Mouse (Mus musculus) inflammation-experienced regulatory T-cells, adult 6 months (primary cell): ENCODE results near the gene Usp18. TPM values are rescaled to one million over a fixed set of nuclear protein-coding genes. Genes with fewer than 3 reads are reported as not detected.

Experiments
- ATAC-seq: one replicate; pipeline ENCODE4 v1.8.0; 2017
- polyA plus RNA-seq, 3 experiments: library from polyadenylated mRNA; unstranded; fragments of 100-300 nt; shearing (Covaris generic); gene quantifications; one replicate each; pipeline ENCODE4 v1.2.1; 2017

Gene Usp18
- polyA plus RNA-seq, 3 experiments from 2014 or later: 33.2 to 83.1 (median 69.4) TPM

DNA sequence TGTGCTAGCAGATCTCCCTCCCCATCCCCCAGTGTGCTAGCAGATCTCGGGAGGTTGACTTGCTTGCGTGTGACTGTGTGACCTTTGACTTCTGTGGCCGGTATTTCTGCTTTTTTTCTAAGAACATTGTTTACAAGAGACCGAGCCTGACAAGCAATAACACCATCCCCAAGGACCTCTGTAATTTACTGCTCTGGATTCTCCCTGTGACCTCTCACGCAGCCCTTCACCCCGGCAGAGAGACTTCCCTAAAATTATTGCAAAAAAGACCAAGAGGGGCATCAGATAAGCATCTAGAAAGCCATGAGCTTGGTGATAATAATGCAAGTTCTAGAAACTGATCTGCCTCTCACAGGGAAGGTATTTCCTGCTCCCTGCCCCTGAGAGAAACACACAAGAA is 20.7 kb upstream of the Usp18 start:
- ATAC-seq: no peak

DNA sequence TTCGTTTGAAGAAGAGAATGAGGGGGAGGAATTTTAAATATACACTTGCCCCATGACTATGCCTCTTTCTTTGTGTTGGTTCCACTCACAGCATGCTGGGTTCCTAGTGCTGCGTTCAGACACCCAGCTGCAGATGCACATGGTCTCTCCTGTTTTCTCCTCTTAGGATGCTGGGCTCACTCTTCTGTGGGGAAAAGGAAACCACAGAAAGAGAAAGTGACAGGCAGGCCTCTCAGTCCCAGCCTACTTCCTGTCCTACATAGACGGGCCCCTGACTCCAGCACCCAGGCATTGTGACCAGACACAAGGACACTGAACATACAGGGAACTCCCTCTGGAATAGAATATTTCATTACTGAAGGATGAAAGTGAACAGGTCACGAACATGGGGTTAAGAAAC is 19.7 kb upstream of the Usp18 start:
- ATAC-seq: peak; percentile 76

DNA sequence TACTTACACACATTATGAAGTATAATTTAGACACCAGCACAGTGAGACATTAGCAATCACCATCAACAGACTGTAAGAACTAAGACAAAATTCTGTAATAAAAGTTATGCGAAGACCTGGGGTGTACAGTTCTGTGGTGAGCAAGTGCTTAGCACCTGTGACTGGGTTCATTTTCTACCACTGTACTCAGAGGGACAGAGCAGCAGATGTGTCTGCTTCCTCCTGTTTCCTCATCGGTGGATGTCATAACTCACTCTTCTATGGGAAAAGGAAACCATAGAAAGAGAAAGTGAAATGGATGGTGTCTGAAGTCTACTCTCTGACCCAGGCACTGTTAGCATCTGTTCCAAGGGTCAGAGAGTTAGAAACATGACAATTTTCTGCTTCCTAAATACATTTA is 19.0 kb upstream of the Usp18 start:
- peak; percentile 21 for ATAC-seq

DNA sequence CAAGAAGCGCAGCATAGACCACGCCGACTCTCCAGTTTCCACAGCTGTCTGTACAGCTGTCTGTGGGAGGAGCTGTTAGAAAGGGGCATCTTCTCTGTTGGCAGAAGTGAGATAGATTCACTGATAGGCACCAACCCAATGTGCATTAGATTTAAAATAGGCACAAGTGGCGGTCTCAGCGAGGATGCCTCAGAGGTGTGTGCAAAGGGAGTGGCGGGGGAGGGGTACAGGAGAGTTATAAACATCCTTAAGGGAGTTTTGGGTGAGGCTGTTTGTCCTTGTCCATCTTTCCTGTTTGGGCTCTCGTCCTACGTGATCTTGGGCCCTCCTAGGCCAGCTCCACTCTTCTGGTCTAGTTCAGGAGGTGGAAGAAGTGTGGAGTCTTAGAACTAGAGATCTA is 17.3 kb upstream of the Usp18 start:
- no peak for ATAC-seq

DNA sequence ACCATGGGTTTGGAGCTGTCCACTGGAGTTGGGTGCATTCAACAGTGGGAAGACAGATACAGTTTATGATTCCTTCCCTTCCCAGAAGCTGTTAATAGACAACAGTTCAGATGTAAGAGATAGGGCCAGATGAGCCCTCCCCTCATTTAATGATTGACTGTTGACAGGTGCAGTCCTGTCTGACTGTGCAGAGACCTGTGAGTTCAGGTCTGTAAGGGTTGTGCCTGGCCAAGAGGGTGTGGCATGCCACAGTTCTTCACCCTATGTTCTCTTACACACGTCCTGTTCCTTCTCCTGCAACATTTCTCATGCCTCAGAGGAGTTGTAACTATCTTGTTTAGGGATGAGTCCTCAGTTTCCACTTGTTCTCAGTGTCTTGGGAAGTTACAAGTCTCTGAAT is 13.1 kb upstream of the Usp18 start:
- no peak for ATAC-seq

DNA sequence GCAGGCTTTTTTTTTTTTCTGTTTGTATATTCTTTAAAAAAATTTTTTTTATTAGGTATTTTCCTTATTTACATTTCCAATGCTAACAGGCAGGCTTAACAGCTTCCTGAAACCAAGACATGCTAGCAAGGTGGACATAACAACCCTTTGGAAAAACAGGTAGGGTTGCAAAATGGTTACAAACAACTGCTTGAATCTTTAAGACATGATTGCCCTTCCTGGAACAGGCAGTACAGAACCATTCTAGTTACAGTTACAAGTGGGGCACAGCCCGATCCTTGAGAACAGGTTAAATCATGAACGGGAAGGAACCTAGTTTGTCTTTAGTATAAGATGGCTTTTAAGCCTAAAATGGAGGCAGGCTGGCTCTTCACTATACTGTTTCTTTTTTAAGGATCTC is 9.3 kb upstream of the Usp18 start:
- no peak for ATAC-seq

DNA sequence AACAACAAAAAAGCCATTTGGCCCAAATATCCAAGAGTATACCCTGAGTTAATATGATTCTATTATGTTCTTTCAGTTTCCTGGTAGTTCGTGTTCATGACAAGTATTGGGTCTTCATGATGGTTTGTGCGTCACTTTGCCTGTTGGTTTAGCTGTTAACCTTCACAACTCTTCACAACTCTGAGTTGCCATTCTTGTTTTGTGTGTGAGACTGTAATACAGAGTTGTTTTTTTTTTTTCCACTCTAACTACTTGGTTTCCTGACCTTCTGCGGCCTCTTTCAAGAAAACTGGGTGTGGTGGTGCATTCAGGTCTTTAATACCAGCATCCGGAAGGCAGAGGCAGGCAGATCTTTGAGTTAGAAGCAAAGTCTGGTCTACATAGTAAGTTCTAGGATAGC is 7.5 kb upstream of the Usp18 start:
- peak; percentile 26 for ATAC-seq

DNA sequence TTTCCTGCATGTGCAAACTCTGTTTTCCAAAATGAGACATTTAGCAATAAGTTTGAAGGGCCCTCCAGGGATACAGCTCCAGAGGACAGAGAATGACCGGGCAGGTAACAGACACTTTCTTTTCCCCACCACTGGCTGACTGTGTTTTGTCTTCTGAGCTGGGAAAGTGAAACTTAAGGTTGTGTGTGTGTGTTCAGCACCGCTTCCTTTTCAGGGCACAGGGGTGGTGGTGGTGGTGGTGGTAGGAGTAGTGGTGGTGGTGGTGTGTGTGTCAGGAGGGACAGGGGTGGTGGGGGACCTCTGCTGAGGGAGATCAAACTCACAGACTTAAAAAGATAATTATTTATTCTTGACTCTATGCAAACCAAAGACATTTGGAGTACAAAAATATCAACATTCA is 3.9 kb upstream of the Usp18 start:
- ATAC-seq: peak; percentile 27

DNA sequence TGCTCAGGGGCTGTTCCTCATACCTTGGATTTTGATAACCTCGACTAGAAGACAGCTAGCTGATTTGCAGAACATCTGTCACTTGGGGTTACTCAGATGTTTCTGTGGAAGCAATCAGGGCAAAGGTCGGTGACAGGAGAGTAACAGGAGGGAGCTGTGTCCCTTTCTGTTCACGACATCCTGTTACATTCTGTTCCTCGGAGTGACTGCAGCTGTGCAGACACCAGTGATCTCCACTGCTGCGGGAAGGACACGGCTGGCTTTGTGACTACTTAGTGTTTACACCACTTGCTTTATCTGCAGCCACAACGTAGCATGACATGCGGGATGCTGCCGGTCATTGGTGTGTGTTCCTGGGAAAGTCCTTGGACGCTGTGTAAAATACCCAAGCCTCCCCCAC is 2.5 kb upstream of the Usp18 start:
- ATAC-seq: peak; percentile 33

DNA sequence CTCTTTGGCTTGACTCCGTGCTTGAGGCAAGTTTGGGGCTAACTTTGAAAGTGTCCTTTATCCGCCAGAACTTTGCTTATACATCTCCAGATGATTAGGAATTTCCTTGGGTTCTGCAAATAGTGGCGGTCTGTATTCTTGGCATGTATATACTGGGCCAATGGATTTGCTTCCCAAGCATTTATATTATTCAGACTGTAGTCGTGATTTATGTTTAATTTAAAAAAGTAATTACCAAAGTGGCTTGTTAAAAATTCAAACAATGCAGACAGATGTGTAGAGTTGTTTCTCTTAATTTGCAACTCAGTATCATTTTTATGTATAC is 293 bp downstream of the Usp18 start:
- no peak for ATAC-seq

DNA sequence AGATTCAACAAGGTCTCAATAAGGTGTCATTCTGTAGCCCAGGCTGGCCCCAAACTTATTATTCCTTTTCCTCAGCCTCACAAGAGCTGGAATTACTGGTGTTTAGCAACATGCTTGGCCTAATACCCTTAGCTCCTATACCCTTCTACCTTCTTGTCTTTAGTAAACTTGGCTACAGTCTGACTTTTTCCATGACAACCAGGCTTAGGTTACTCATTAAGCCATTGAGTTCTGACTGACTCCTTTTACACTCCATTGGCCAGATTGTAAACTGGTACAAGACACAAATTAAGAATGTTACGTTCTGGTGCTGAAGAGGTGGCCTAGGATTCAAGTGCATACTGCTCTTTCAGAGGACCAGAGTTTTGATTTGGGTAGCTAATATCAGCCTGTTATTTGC is 4.7 kb downstream of the Usp18 start:
- ATAC-seq: no peak

DNA sequence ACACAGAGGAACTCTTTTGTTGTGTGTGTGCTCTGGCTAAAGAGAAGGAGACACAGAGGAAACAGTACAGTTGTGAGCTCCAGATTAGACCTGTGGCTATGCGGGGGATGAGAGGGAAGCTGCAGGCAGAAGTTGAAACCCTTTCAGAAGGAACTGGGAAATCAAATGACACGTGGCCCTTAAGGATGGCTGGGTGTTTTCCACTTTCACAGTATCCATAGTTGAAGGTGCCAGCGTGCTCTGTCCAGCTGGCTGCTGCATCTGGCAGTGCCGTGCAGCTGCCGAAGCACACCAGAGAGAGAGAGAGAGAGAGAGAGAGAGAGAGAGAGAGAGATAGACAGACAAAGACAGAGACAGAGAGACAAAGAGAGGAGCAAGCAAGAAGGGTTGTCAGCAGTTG is 5.5 kb downstream of the Usp18 start:
- ATAC-seq: no peak

DNA sequence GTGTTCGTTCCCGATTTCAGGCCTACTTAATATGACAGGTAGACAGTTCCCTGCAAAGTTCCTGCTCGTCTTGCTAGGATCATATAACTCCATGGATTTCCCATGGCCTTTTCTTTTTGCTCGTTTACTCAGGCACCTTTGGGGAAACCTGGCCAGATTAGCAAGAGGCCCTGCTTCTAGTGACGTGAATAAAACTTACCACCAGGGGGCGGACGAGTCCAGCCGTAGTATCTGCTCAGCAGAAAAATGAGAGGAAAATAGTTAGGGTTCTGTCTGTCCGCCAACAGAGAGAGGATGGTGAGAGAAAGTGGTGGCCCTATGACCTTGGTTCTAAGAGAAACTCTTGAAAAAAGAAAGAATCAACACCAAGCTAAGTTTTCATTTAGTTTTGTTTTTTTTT is 14.8 kb downstream of the Usp18 start:
- ATAC-seq: peak; percentile 92

DNA sequence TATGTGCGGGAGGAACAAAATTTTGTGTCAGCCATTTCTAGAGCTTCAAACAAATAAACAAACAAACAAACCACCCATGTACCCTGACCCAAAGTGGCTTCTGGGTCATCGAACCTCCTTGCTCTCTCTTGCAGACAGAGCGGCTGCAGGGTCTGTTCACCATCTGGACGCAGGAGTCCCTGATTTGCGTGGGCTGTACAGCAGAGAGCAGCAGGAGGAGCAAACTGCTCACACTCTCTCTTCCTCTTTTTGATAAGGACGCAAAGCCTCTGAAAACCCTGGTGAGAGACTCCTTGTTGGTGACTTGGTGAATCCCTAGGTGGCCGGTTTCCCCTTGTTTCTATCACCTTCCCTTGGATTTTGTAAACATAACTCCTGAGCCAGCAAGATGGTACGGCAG is 15.5 kb downstream of the Usp18 start:
- ATAC-seq: no peak

DNA sequence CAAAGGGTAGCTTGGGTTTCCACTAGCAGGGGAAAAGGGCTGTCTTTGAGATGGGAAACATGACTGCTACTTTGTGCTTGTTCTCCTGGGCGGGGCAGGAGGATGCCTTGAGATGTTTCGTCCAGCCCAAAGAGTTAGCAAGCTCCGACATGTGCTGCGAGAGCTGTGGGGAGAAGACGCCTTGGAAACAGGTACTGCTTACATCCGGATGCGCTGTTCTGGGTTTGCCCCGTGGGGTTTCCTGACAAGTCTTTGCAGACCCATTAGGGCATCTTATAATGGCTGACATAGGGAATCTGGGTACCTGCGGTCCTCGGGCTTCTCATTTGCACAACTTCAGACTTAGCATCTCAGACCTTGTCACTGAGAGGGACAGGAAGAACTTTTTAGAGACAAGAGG is 16.3 kb downstream of the Usp18 start:
- ATAC-seq: no peak

DNA sequence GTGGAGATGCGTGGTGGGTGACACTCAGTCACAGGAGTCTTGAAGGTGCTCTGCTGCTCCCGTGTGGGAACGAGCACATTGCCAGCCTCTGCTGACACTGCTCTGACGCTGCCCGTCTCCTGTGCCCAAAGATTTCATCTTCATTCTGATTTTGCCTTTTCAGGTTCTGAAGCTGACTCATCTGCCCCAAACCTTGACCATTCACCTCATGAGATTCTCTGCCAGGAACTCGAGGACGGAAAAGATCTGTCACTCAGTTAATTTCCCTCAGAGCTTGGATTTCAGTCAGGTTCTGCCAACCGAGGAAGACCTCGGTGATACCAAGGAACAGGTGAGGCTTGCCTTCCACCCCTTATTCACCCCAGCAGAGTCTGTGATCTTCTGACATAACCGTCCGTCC is 16.8 kb downstream of the Usp18 start:
- ATAC-seq: no peak

DNA sequence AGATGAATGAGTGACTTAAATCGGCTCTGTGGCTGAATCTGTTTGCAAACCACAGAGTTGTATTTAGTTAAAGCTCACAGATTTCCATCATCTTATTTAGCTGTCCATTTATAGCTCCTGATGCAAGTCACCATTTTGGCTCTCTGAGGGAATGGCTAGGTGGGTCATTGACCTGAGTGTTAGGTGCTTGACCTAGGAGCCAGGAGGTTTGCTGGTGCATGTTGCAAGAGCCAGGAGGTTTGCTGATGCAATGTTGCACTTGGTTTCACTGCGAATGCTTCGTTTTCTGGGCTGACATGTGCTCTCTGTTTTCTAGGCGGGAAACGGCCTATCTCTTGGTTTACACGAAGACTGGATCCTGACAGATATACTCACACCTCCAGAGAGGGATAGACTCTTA is 24.4 kb downstream of the Usp18 start:
- ATAC-seq: no peak

DNA sequence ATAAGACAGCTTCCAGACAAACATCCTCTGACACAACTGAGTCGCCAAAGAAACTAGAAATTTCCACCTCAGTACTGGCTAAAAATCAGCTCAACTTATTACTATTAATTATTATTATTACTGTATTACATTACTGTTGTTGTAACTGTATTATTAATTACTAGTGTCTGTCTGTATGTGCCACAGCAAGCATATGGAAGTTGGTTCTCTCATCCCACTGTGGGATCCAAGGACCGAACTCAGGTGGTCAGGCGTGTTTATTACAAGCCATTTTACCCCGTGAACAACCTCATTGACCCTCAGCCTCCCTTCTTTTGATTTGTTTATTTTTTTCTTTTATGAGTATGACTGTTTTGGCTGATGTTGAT is 26.0 kb downstream of the Usp18 start:
- no peak for ATAC-seq

DNA sequence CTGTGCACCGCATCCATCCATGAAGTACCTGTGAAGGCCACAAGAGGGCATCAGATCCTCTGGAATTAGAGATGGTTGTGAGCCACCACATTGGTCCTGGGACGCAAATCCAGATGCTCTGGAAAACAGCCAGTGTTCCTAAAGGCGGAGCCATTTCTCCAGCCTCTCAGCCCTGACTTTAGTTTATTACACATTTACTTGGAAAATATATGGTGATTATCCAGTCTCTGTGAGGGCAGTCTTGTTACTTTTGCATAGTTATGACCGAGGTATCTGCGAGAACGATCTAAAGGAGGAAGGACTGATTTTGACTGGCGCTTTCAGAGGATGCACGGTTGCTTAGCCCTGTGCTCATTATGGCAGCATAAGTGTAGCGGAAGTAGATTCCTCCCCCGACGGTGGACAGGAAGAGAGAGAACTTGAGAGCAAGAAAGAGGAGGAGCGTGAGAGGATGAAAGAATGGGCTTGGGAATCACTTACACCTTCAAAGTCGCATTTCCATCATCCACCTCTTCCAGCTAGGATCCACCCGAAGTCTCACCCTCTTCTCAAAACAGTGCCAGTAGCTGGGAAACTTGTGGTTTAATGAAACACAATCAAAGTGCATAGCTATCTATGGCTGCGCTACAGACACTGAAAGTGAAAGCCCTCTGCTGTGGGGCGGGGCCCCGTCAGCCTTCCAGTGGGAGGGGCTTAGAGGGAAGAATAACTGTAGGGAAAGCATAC is 26.5 kb downstream of the Usp18 start:
- peak; percentile 94 for ATAC-seq

DNA sequence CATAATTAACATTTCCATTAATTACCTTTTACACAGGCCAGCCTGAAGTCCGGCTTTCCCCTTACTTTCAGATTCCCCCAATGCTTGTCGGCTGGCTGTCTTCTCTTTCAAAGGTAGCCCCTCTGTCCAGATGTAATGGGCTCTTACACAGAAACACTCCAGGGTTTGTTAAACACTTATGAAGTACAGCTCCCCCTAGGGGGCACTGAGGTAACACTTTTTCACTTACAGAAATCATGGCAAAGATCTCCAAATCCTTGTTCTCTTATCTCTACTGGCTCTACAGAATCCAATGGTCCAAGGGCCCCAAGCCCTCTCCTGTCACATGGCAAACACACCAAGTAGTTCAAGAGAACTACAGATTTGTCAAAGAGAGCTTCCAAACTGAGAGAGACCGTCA is 28.6 kb downstream of the Usp18 start:
- no peak for ATAC-seq

DNA sequence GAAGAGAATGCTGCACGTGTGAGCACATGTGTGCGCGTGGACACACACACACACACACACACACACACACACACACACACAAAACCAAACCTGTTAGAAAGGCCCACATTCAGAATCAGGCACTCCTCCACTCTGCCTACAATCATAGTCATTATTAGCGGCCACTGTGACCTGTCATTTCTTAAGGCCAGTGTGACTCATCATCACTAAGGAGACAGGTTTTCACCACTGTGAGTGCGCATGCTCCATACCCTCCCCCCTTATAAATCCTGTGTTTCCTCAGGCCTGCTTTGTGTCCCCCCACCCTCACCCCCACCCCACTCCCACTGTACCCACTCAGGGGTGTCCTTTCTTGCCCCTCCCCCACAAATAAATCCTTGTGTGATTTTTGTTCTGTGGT is 38.4 kb downstream of the Usp18 start:
- no peak for ATAC-seq

DNA sequence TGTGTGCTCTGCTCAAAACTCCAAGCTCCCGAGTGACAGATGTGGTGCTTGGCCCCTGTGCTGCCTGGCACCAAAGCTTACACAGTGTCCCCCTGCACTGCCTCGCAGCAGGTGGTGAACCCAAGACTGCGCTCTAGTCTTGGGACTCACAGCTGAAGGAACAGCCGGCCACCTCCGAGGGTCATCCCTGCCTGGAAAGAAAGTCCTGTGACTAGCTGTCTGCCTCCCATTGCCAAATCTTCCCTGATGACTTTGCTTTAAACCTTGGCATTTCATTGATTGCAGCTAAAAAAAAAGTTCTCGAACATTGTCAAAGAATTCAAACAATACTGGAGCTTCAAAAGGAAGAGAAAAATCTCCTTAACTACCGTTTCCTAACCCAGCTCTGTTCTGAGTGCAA is 53.6 kb downstream of the Usp18 start:
- ATAC-seq: no peak

DNA sequence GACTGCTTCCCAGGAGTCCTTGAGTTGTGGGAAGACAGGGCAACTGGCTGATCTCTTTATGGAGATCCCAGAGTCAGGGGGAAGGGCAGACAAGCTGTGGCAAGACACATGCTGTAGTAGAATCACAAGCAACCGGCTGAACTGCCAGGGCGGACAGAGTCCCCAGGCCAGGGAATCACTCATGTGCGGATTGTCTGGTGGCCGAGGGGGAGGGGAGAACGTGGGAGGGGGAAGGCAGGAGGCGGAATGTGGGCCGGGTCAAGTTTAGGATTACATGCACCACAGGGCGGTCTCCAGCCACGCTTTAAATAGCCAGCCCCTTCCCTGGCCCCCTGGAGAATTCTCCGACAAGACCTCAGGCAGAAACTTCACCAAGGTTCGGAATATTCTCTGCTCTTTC is 54.2 kb downstream of the Usp18 start, which contains the start of gene Slc6a13:
Slc6a13 (plus strand) TSS at position 274 of the 400 bp plus-strand sequence.
- ATAC-seq: no peak

DNA sequence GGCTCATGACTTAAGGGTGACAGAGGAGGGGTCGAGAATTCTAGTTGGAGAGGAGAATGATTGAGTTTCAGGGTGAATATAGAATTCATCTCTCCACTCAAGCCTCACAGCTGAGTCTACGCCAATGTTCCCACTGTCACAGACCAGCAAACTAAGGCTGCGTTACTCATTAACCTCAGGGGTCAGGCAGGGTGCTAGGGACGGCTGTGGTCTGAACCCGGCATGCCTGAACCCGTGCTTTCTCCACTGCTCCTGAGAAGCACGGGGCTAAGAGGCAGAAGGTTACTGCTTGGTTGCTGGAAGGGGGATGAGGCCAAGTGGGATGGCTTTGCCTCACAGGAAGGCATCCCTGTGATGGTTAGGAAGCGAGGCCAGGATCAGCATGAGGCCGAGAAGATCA is 54.8 kb downstream of the Usp18 start:
- ATAC-seq: no peak

DNA sequence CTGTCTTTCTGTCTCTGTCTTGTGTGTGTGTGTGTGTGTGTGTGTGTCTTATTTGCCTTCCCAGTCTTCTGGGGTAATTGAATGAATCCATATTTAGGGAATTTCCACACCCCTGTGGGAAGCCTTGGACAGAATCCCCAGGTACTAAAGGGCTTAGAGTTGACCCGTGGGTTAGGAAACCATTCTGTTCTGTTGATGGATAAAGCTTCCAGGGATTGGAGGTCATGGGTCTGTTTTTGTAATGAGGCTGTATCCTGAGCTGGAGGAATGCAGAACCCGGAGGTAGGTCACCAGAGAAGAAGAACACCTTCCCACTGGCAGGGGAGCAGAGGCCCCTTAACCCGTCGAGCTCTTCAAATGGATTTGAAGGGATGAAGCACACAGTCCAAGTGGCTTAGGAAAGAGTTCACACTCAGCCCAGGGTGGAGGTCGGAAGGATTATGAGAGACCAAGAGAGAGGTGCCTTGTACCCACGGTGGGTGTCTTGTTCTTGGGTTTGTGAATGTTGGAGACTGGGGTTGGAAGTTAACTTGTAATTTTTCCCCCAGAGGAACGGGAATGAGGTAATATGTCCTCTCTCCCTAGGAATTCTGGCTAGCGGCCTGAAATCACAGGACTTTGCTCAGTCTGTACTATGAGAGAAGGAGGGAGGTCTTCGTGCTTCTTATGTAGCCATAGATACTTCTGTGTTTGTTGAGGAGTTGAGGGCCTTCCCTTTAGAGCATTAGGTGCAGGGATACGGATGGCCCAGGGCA is 57.9 kb downstream of the Usp18 start:
- ATAC-seq: no peak
